Mouse (Mus musculus): ENCODE data around the gene Krtap22-2. TPM values are rescaled to one million over a fixed set of nuclear protein-coding genes. Genes with fewer than 3 reads are reported as not detected.
"Not testable (repeated sequence)": the region's sequence is repeated elsewhere in the genome, so short reads cannot be mapped to it uniquely, and the experiment has no call there.

Gene Krtap22-2
- not detected in 2 replicates for polyA plus RNA-seq (2014; fragmentation: Nextera tagmentation; extraction: Ambion mirVana)

DNA sequence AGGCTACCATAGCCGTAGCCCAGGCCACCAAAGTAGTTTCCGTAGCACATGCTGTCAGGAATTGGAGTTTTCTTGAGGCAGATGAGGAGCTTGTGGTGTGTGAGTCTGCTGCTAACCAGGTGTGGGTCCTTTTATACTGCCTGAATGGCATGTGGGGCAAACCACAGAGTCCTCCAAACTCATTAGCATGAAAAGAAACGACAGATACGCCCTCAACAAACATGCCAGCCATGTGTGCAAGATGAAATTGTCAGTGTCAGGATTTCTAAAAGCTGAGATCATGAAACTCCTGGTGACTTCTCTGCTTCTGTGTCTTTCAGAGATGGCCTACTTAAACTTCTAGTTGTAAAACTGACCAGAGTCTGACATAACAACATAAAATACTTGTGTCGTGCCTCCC is at the start of gene Krtap22-2:
Krtap22-2 (minus strand) TSS at position 101 of the 400 bp plus-strand sequence.
- H3K27ac ChIP-seq (ENCODE audit: low read depth, low read length) = no peak within 1 kb of the TSS
- no peak for ATAC-seq (replicated peaks; ENCODE audit: low FRiP score)
- H3K4me2 ChIP-seq = no peak within 1 kb of the TSS
- H3K9me3 ChIP-seq (ENCODE audit: control insufficient read depth, low read length) = peaks cover 3% of the 10 kb centered on the region; the same call in 1 of the 2 replicates
- H3K4me3 ChIP-seq (ENCODE audit: low read depth, low read length) = no peak within 1 kb of the TSS
- WGBS = 78% methylated on average over 5 of the region's 5 CpGs
- no peak within 1 kb of the TSS for H3K9ac ChIP-seq (ENCODE audit: low read depth, low read length)
- H3K27me3 ChIP-seq (replicated peaks; ENCODE audit: control insufficient read depth, insufficient read depth, low read length) = no peaks in the 10 kb centered on the region
- H3K4me1 ChIP-seq (replicated peaks; ENCODE audit: control insufficient read depth, insufficient read depth, low read length) = no peaks in the 10 kb centered on the region
- H3K36me3 ChIP-seq (ENCODE audit: control insufficient read depth, insufficient read depth, low read length) = no peaks in the 10 kb centered on the region
- DNase-seq (ENCODE audit: low spot score) = no peak

DNA sequence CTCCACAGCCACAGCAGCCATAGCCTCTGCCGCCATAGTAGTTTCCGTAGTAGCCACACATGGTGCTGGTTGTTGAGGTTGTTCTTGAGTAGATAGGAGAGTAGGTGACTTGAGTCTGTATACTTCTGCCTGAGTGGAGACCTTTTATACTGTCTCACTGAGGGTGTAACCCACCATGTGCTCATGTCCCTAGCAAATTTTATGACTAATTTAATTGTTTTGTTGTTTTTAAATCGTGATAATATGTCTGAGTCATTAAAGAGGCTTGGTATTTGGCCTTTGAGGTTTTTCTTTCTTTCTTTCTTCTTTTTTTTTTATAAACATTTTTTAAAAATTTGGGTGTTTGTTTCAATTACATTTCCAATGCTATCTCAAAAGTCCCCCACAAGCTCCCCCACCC is 37.2 kb upstream of the Krtap22-2 start, which contains the start of gene Krtap6-5:
Krtap6-5 (minus strand) TSS at position 101 of the 400 bp plus-strand sequence.
- no peaks in the 10 kb centered on the region for H3K27me3 ChIP-seq (replicated peaks; ENCODE audit: control insufficient read depth, insufficient read depth, low read length)
- H3K9me3 ChIP-seq (ENCODE audit: control insufficient read depth, low read length) = no peaks in the 10 kb centered on the region
- no peak within 1 kb of the TSS for H3K9ac ChIP-seq (ENCODE audit: low read depth, low read length)
- H3K36me3 ChIP-seq (ENCODE audit: control insufficient read depth, insufficient read depth, low read length) = no peaks in the 10 kb centered on the region
- H3K4me1 ChIP-seq (replicated peaks; ENCODE audit: control insufficient read depth, insufficient read depth, low read length) = no peaks in the 10 kb centered on the region
- no peak within 1 kb of the TSS for H3K27ac ChIP-seq (ENCODE audit: low read depth, low read length)
- H3K4me3 ChIP-seq (ENCODE audit: low read depth, low read length) = no peak within 1 kb of the TSS
- WGBS = 77% methylated on average over 3 of the region's 3 CpGs
- DNase-seq (ENCODE audit: low spot score) = no peak
- H3K4me2 ChIP-seq = no peak within 1 kb of the TSS
- ATAC-seq (replicated peaks; ENCODE audit: low FRiP score) = no peak

DNA sequence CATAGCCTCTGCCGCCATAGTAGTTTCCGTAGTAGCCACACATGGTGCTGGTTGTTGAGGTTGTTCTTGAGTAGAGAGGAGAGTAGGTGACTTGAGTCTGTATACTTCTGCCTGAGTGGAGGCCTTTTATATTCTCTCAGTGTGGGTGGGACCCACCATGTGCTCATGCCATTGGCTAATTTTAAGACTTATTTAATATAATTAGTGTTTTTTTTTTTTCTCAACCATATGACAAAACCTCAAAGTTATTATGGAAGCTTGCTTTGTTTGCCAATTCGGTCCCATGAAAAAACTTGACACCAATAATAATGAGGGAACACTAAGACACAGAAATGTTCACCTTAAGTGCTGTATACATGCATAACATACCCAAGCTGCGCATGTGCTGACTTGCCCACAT is 30.8 kb upstream of the Krtap22-2 start, which contains the start of gene Gm10228:
Gm10228 (minus strand) TSS at position 101 of the 400 bp plus-strand sequence.
- ATAC-seq (replicated peaks; ENCODE audit: low FRiP score); H3K9me3 ChIP-seq (ENCODE audit: control insufficient read depth, low read length); H3K36me3 ChIP-seq (ENCODE audit: control insufficient read depth, insufficient read depth, low read length); H3K27me3 ChIP-seq (replicated peaks; ENCODE audit: control insufficient read depth, insufficient read depth, low read length); H3K27ac ChIP-seq (ENCODE audit: low read depth, low read length); H3K9ac ChIP-seq (ENCODE audit: low read depth, low read length); H3K4me1 ChIP-seq (replicated peaks; ENCODE audit: control insufficient read depth, insufficient read depth, low read length); H3K4me2 ChIP-seq; H3K4me3 ChIP-seq (ENCODE audit: low read depth, low read length); DNase-seq (ENCODE audit: low spot score): not testable (repeated sequence)
- WGBS = 76% methylated on average over 2 of the region's 4 CpGs

DNA sequence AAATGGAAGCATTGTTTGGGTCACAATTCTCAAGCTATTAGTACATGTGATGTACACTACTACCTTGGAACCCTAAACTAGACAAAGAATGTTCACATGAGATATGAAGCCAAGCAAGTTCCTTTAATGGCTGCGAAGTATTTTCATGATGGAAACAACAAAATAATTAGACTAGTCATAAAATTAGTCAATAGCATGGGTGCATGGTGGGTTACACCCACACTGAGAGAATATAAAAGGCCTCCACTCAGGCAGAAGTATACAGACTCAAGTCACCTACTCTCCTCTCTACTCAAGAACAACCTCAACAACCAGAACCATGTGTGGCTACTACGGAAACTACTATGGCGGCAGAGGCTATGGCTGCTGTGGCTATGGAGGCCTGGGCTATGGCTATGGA is 20.8 kb upstream of the Krtap22-2 start, which contains the start of gene Krtap6-1:
Krtap6-1 (plus strand) TSS at position 301 of the 400 bp plus-strand sequence.
- 84% methylated on average over 3 of the region's 3 CpGs for WGBS
- H3K9ac ChIP-seq (ENCODE audit: low read depth, low read length); H3K4me2 ChIP-seq; H3K9me3 ChIP-seq (ENCODE audit: control insufficient read depth, low read length); ATAC-seq (replicated peaks; ENCODE audit: low FRiP score); H3K27me3 ChIP-seq (replicated peaks; ENCODE audit: control insufficient read depth, insufficient read depth, low read length); H3K27ac ChIP-seq (ENCODE audit: low read depth, low read length); H3K36me3 ChIP-seq (ENCODE audit: control insufficient read depth, insufficient read depth, low read length); H3K4me3 ChIP-seq (ENCODE audit: low read depth, low read length); DNase-seq (ENCODE audit: low spot score); H3K4me1 ChIP-seq (replicated peaks; ENCODE audit: control insufficient read depth, insufficient read depth, low read length): not testable (repeated sequence)

DNA sequence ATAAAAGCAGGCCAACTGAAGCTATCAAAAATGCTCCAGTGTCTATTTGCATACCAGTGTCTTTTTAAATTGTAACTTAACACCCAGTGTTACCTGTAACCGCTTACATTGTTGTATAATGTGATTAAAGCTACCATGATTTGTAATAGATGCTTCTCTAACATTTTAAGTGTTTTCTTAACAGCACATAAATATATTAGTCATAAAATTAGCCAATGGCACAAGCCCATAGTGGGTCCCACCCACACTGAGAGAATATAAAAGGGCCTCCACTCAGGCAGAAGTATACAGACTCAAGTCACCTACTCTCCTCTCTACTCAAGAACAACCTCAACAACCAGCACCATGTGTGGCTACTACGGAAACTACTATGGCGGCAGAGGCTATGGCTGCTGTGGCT is 4.4 kb upstream of the Krtap22-2 start, which contains the start of gene Gm10229:
Gm10229 (plus strand) TSS at position 301 of the 400 bp plus-strand sequence.
- H3K36me3 ChIP-seq (ENCODE audit: control insufficient read depth, insufficient read depth, low read length); H3K9me3 ChIP-seq (ENCODE audit: control insufficient read depth, low read length); H3K4me2 ChIP-seq; H3K4me3 ChIP-seq (ENCODE audit: low read depth, low read length); H3K9ac ChIP-seq (ENCODE audit: low read depth, low read length); H3K4me1 ChIP-seq (replicated peaks; ENCODE audit: control insufficient read depth, insufficient read depth, low read length); DNase-seq (ENCODE audit: low spot score); H3K27ac ChIP-seq (ENCODE audit: low read depth, low read length); H3K27me3 ChIP-seq (replicated peaks; ENCODE audit: control insufficient read depth, insufficient read depth, low read length); ATAC-seq (replicated peaks; ENCODE audit: low FRiP score): not testable (repeated sequence)
- 81% methylated on average over 1 of the region's 3 CpGs for WGBS

DNA sequence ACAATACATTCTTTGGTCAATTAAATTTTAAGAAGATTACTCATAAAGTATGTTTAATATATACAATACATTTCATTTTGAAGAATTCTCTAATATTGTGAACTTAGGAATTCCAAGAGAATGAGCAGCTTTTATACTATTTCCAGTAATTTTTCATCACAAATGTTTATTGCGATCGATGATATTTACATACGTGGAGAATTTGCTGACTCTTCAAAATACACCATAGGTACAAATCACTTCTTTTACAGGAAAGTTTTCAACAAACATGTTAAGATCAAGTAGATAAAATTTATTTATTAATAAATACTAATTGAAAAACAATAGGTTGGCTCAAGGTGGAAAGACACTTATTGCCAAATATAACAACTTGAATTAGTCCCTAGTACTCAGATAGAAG is 3.4 kb upstream of the Krtap22-2 start:
- Histone ChIP-seq H3K9ac (ENCODE audit: low read depth, low read length) (no peak overlapping the region), H3K27me3 (replicated peaks; ENCODE audit: control insufficient read depth, insufficient read depth, low read length) (no peaks in the 10 kb centered on the region), H3K4me1 (replicated peaks; ENCODE audit: control insufficient read depth, insufficient read depth, low read length) (no peaks in the 10 kb centered on the region), H3K9me3 (ENCODE audit: control insufficient read depth, low read length) (peaks cover 3% of the 10 kb centered on the region; the same call in 1 of the 2 replicates), H3K4me3 (ENCODE audit: low read depth, low read length) (no peak overlapping the region), H3K27ac (ENCODE audit: low read depth, low read length) (no peak overlapping the region), H3K4me2 (no peak overlapping the region), H3K36me3 (ENCODE audit: control insufficient read depth, insufficient read depth, low read length) (no peaks in the 10 kb centered on the region)
- 93% methylated on average over 3 of the region's 3 CpGs for WGBS
- DNase-seq (ENCODE audit: low spot score) = no peak
- ATAC-seq (replicated peaks; ENCODE audit: low FRiP score) = no peak

DNA sequence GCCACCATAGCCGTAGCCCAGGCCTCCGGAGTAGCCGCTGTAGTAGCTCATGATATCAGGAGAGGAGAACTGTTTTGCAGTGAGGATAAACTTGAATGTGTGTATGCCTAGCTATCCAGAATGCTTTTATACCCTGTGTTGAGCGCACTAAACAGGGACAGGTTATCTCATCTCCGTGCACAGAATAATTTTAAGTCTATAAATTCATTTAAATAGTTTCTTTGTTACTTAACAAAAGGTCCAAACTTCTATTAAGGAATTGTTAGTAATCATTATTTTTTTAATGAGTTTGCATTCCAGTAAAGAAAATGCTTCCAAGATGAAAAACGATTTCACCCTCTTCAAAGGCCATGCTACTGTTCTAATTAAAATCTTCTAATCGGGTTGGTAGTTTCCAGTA is 47.8 kb downstream of the Krtap22-2 start, which contains the start of gene Krtap16-3:
Krtap16-3 (minus strand) TSS at position 101 of the 400 bp plus-strand sequence.
- no peak for DNase-seq (ENCODE audit: low spot score)
- 88% methylated on average over 7 of the region's 7 CpGs for WGBS
- peaks cover 3% of the 10 kb centered on the region for H3K9me3 ChIP-seq (ENCODE audit: control insufficient read depth, low read length)
- H3K27ac ChIP-seq (ENCODE audit: low read depth, low read length) = no peak within 1 kb of the TSS
- no peaks in the 10 kb centered on the region for H3K4me1 ChIP-seq (replicated peaks; ENCODE audit: control insufficient read depth, insufficient read depth, low read length)
- H3K9ac ChIP-seq (ENCODE audit: low read depth, low read length) = no peak within 1 kb of the TSS
- H3K36me3 ChIP-seq (ENCODE audit: control insufficient read depth, insufficient read depth, low read length) = no peaks in the 10 kb centered on the region
- no peak within 1 kb of the TSS for H3K4me3 ChIP-seq (ENCODE audit: low read depth, low read length)
- H3K27me3 ChIP-seq (replicated peaks; ENCODE audit: control insufficient read depth, insufficient read depth, low read length) = no peaks in the 10 kb centered on the region
- no peak for ATAC-seq (replicated peaks; ENCODE audit: low FRiP score)
- no peak within 1 kb of the TSS for H3K4me2 ChIP-seq

Other genes with a start within 250 kb of the Krtap22-2 start
- not detected in 2 replicates for gene 2310057N15Rik, start 236.6 kb downstream of the Krtap22-2 start, polyA plus RNA-seq (2014; fragmentation: Nextera tagmentation; extraction: Ambion mirVana)
- not detected in 2 replicates for gene Gm5965, start 232.9 kb downstream of the Krtap22-2 start, polyA plus RNA-seq (2014; fragmentation: Nextera tagmentation; extraction: Ambion mirVana)
- gene Gm20741, start 198.5 kb downstream of the Krtap22-2 start, polyA plus RNA-seq (2014; fragmentation: Nextera tagmentation; extraction: Ambion mirVana) = not detected in 2 replicates
- 0.22 TPM in 1 of 2 replicates, not detected in the other for gene Krtap15, start 190.5 kb downstream of the Krtap22-2 start, polyA plus RNA-seq (2014; fragmentation: Nextera tagmentation; extraction: Ambion mirVana)
- gene Krtap14, start 184.6 kb downstream of the Krtap22-2 start, polyA plus RNA-seq (2014; fragmentation: Nextera tagmentation; extraction: Ambion mirVana) = not detected in 2 replicates
- not detected in 2 replicates for gene Krtap19-1, start 141.3 kb downstream of the Krtap22-2 start, polyA plus RNA-seq (2014; fragmentation: Nextera tagmentation; extraction: Ambion mirVana)
- gene Krtap19-2, start 136.5 kb downstream of the Krtap22-2 start, polyA plus RNA-seq (2014; fragmentation: Nextera tagmentation; extraction: Ambion mirVana) = not detected in 2 replicates
- gene Krtap19-3, start 132.7 kb downstream of the Krtap22-2 start, polyA plus RNA-seq (2014; fragmentation: Nextera tagmentation; extraction: Ambion mirVana) = not detected in 2 replicates
- not detected in 2 replicates for gene Krtap19-4, start 125.7 kb downstream of the Krtap22-2 start, polyA plus RNA-seq (2014; fragmentation: Nextera tagmentation; extraction: Ambion mirVana)
- gene Krtap19-5, start 114.3 kb downstream of the Krtap22-2 start, polyA plus RNA-seq (2014; fragmentation: Nextera tagmentation; extraction: Ambion mirVana) = not detected in 2 replicates
- gene Krtap19-9b, start 78.5 kb downstream of the Krtap22-2 start, polyA plus RNA-seq (2014; fragmentation: Nextera tagmentation; extraction: Ambion mirVana) = not detected in 2 replicates
- gene Krtap16-3, start 47.9 kb downstream of the Krtap22-2 start, polyA plus RNA-seq (2014; fragmentation: Nextera tagmentation; extraction: Ambion mirVana) = not detected in 2 replicates
- gene Gm10229, start 4.5 kb upstream of the Krtap22-2 start, polyA plus RNA-seq (2014; fragmentation: Nextera tagmentation; extraction: Ambion mirVana) = not detected in 2 replicates
- gene Krtap6-1, start 20.9 kb upstream of the Krtap22-2 start, polyA plus RNA-seq (2014; fragmentation: Nextera tagmentation; extraction: Ambion mirVana) = not detected in 2 replicates
- gene Gm10228, start 30.7 kb upstream of the Krtap22-2 start, polyA plus RNA-seq (2014; fragmentation: Nextera tagmentation; extraction: Ambion mirVana) = not detected in 2 replicates
- not detected in 2 replicates for gene Krtap6-5, start 37.1 kb upstream of the Krtap22-2 start, polyA plus RNA-seq (2014; fragmentation: Nextera tagmentation; extraction: Ambion mirVana)
- gene 1110025L11Rik, start 53.2 kb upstream of the Krtap22-2 start, polyA plus RNA-seq (2014; fragmentation: Nextera tagmentation; extraction: Ambion mirVana) = not detected in 2 replicates
- gene Krtap6-3, start 73.3 kb upstream of the Krtap22-2 start, polyA plus RNA-seq (2014; fragmentation: Nextera tagmentation; extraction: Ambion mirVana) = not detected in 2 replicates
- not detected in 2 replicates for gene Gm6358, start 130.1 kb upstream of the Krtap22-2 start, polyA plus RNA-seq (2014; fragmentation: Nextera tagmentation; extraction: Ambion mirVana)
- not detected in 2 replicates for gene Gm10061, start 140.3 kb upstream of the Krtap22-2 start, polyA plus RNA-seq (2014; fragmentation: Nextera tagmentation; extraction: Ambion mirVana)
- gene Gm9789, start 147.2 kb upstream of the Krtap22-2 start, polyA plus RNA-seq (2014; fragmentation: Nextera tagmentation; extraction: Ambion mirVana) = not detected in 2 replicates
- gene Gm7735, start 158.7 kb upstream of the Krtap22-2 start, polyA plus RNA-seq (2014; fragmentation: Nextera tagmentation; extraction: Ambion mirVana) = not detected in 2 replicates
- not detected in 2 replicates for gene 1110057P08Rik, start 164.0 kb upstream of the Krtap22-2 start, polyA plus RNA-seq (2014; fragmentation: Nextera tagmentation; extraction: Ambion mirVana)
- gene Krtap20-2, start 195.1 kb upstream of the Krtap22-2 start, polyA plus RNA-seq (2014; fragmentation: Nextera tagmentation; extraction: Ambion mirVana) = not detected in 2 replicates

Data from liver, embryonic 11.5 days (tissue).